Mouse (Mus musculus) heart, embryonic 15.5 days (tissue): ENCODE measurements around the gene Ank. TPM values are rescaled to one million over a fixed set of nuclear protein-coding genes. Genes with fewer than 3 reads are reported as not detected.

Experiments
- ATAC-seq: fragments of 200-750 bp; cut with Nextera tagmentation; replicated peaks from 2 replicates; pipeline ENCODE4 v1.8.0; 2017; ENCODE audit warnings: low read depth, moderate TSS enrichment; ENCODE audit not compliant: insufficient number of reproducible peaks, insufficient read depth, low FRiP score
- H3K27ac ChIP-seq: fragments of 300-500 bp; sonication (generic); 2 replicates; pipeline ENCODE4 v1.5.1; 2015; ENCODE audit warnings: mild to moderate bottlenecking, inconsistent platforms
- H3K27me3 ChIP-seq: fragments of 300-500 bp; sonication (generic); 2 replicates; pipeline ENCODE4 v1.6.1; 2015; ENCODE audit warnings: inconsistent platforms
- H3K36me3 ChIP-seq: fragments of 300-500 bp; sonication (generic); 2 replicates; pipeline ENCODE4 v1.6.1; 2015; ENCODE audit warnings: mild to moderate bottlenecking, inconsistent platforms
- H3K4me1 ChIP-seq: fragments of 300-500 bp; sonication (generic); replicated peaks from 2 replicates; pipeline ENCODE4 v1.6.1; 2015; ENCODE audit warnings: inconsistent platforms
- H3K4me2 ChIP-seq: fragments of 300-500 bp; sonication (generic); 2 replicates; pipeline ENCODE4 v1.6.1; 2015; ENCODE audit warnings: inconsistent platforms, mild to moderate bottlenecking, moderate library complexity
- H3K4me3 ChIP-seq: fragments of 300-500 bp; sonication (generic); 2 replicates; pipeline ENCODE4 v1.5.1; 2015; ENCODE audit warnings: mild to moderate bottlenecking, inconsistent platforms
- H3K9ac ChIP-seq: fragments of 300-500 bp; sonication (generic); 2 replicates; pipeline ENCODE4 v1.6.1; 2015; ENCODE audit warnings: mild to moderate bottlenecking, inconsistent platforms
- H3K9me3 ChIP-seq: fragments of 300-500 bp; sonication (generic); replicated peaks from 2 replicates; pipeline ENCODE4 v1.6.1; 2016; ENCODE audit warnings: inconsistent platforms
- WGBS: fragments of 180-500 bp; shearing (Covaris S2); methylation state at CpG from one replicate; pipeline ENCODE4 v1.1.7; 2015; ENCODE audit warnings: mixed read lengths; 5-methylcytosine and 5-hydroxymethylcytosine counted together
- polyA plus RNA-seq: library from polyadenylated mRNA; unstranded; fragments of >200 nt; fragmentation: Nextera tagmentation; extraction: Ambion mirVana; gene quantifications from 2 replicates; pipeline ENCODE4 v1.2.1, GENCODE M21; 2015

Gene Ank
- polyA plus RNA-seq, 1 experiment from 2014 or later = 10.2 TPM

DNA sequence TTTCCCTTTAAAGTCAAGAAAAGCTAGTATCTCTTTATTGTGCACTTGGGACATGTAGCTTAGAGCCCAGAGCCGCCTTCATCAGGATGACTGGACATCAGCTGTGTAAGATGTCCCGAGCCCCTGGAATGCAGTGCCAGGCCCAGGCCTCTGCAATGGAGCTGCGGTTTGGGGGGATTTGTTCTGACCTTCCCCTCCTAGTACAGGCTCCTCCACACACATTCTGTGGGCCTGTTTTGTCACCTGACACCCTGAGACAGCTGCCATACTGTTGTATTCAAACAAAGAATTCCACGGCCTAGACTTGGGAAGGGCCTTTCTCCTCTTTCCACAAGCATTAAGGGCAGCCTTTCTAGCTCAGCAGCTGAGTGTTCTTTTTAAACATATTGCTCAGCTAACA is 128.5 kb downstream of the Ank start:
- Histone ChIP-seq H3K27me3 (no peaks in the 10 kb centered on the region), H3K9ac (no peak overlapping the region), H3K4me1 (peaks cover 23% of the 10 kb centered on the region), H3K36me3 (peaks cover 28% of the 10 kb centered on the region; the same call in 1 of the 2 replicates), H3K27ac (peak overlapping the region; percentile 72), H3K9me3 (no peaks in the 10 kb centered on the region), H3K4me3 (no peak overlapping the region), H3K4me2 (no peak overlapping the region)
- 37% methylated on average over 4 of the region's 4 CpGs for WGBS
- ATAC-seq = no peak

DNA sequence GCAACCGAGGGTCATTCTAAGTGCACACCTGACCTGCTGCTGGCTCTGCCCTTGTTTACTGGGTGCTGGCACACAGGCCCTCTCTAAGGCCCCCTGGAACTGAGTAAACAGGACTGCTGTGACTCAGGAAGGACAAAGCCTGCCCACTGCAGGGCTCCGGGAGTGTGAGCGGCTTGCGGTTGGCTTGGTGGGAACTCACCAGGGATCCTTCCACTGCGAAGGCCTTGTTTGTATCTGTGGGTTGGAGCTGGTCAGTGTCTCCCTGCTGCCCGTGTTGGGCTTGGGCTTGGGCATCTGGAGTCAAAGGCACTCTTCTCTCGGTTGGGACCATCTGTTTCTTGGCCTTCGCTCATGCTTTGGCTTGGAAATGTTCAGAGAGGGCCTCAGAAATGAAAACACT is 129.1 kb downstream of the Ank start:
- Histone ChIP-seq H3K4me1 (peaks cover 23% of the 10 kb centered on the region), H3K27ac (peak overlapping the region; percentile 72), H3K27me3 (no peaks in the 10 kb centered on the region), H3K4me3 (no peak overlapping the region), H3K9me3 (no peaks in the 10 kb centered on the region), H3K36me3 (peaks cover 26% of the 10 kb centered on the region; the same call in 1 of the 2 replicates), H3K9ac (no peak overlapping the region), H3K4me2 (no peak overlapping the region)
- no peak for ATAC-seq
- 58% methylated on average over 8 of the region's 8 CpGs for WGBS

DNA sequence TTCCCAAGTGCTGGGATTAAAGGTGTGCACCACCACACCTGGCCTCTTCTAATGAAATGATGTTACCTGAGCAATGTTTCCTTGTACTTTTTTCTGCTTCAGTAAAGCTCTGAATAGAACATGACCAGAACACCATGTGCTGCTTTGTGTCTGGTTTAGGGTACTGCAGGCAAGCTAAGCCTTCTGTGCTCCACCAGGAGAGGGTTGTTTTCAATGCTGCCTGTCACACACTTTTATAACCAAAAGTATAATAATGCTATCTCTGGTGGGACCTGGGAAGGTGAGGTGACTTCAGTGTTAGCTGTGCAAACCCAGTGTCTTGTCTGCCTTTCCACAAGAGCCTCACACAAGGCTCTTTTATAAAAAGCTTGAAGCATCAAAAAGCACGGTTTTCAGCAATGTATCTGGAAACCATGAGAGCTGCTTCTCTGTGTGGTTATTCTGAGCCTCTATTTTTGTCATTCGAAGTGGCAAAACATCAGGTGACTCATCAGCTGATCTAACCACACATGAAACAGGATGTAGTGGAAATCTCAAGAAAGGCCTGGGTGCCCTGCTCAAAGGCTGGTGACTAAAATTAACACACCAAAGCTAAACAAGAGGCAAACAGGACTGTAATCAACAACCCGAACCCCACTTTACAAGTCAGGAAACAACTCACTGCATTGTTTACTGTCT is 130.1 kb downstream of the Ank start:
- Histone ChIP-seq H3K9me3 (no peaks in the 10 kb centered on the region), H3K4me2 (no peak overlapping the region), H3K27me3 (no peaks in the 10 kb centered on the region), H3K9ac (no peak overlapping the region), H3K4me1 (peaks cover 23% of the 10 kb centered on the region), H3K27ac (peak overlapping the region; percentile 72), H3K36me3 (peaks cover 25% of the 10 kb centered on the region; the same call in 1 of the 2 replicates), H3K4me3 (no peak overlapping the region)
- 31% methylated on average over 3 of the region's 3 CpGs for WGBS
- no peak for ATAC-seq

DNA sequence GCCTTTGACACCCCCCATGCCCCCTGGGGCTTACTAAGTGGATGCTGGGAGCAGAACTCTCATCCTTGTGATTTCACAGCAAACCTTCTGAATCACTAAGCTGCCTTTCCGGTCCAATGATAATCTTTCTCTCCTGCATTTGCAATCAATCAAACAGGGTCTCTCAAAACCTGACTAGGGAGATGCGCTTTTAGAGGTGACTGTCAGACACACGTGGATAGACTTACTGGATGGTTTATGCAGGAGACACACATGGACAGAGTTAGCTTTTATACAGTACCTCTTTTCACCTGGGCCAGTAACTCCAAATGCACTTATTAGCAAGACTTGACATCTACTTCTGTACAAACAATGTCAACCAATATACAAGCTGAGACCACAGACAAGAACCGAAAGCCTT is 131.0 kb downstream of the Ank start:
- Histone ChIP-seq H3K4me2 (no peak overlapping the region), H3K4me3 (no peak overlapping the region), H3K27me3 (no peaks in the 10 kb centered on the region), H3K36me3 (peaks cover 21% of the 10 kb centered on the region; the same call in 1 of the 2 replicates), H3K4me1 (peaks cover 23% of the 10 kb centered on the region), H3K9ac (no peak overlapping the region), H3K9me3 (no peaks in the 10 kb centered on the region), H3K27ac (peak overlapping the region; percentile 72)
- no peak for ATAC-seq
- 83% methylated on average over 4 of the region's 4 CpGs for WGBS

DNA sequence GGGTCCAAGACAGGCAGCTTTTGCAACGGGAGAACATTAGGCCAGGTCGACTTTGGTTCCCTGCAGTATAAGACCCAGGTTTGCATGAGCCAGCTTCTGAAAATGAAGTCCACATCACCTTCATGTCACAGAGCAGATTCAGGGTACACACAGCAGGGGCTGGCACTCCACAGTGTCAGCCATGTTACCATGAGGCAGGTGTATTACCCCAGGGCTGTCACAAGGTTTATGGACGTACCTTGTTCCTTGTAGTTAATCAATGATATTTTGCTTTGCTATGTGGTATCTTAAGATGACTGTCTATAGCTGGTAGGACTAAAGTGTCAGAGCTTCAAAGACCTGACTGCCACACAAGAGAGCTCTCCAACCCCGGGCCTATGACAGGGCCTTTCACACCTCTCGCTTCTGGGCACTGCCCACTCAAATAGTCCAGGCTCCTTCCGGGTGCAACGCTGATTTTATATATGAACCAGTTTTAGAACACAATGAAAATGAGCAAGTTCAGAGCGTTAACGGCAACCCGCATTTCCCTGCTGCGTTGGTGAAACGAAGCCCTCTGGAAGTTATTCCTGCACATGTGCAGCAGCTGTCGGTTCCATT is 132.4 kb downstream of the Ank start:
- Histone ChIP-seq H3K9ac (no peak overlapping the region), H3K4me1 (peaks cover 23% of the 10 kb centered on the region), H3K27me3 (no peaks in the 10 kb centered on the region), H3K4me2 (no peak overlapping the region), H3K27ac (no peak overlapping the region), H3K9me3 (no peaks in the 10 kb centered on the region), H3K4me3 (no peak overlapping the region), H3K36me3 (peaks cover 17% of the 10 kb centered on the region; the same call in 1 of the 2 replicates)
- ATAC-seq = no peak
- 86% methylated on average over 13 of the region's 13 CpGs for WGBS

DNA sequence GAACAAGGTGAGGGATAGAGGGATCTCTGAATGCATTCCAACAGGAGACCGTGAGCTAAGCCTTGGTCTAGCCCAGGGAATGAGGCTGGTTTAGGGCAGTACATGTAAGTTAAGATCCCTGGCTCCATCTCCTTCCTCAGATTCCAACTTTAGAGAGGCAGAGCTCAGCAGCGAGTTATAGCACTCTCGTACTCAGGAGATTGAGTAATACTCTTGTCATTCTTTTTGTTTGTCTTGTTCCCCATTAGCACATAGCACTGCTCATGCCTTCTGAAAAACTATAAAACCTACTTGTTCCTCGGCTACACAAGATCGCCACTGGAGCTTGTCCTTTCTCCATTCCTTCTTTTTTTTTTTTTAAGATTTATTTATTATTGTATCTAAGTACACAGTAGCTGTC is 134.0 kb downstream of the Ank start:
- ATAC-seq = no peak

DNA sequence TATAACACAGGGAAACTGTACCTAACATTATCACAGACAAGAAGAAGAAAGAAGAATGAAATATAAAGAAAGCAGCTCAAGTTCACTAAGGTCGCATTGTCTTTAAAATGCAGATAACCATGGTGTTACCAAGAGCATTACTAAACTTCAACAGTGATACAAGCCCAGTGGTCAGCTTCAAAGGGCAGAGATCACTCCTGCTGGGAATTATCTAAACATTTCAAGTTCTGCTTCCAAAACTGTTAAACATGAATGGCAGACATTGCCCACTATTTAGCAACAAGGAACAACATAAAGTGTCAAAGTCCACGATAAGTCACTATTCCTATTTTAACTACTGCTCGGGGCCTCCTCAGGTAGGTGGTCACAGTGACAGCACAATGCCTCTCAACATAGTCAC is 138.1 kb downstream of the Ank start:
- H3K9me3 ChIP-seq = no peaks in the 10 kb centered on the region
- no peak for ATAC-seq
- H3K4me1 ChIP-seq = no peaks in the 10 kb centered on the region

More for the DNA sequence above, 134.0 kb downstream of the Ank start:
- no peaks in the 10 kb centered on the region for H3K9me3 ChIP-seq
- peaks cover 16% of the 10 kb centered on the region for H3K4me1 ChIP-seq
- H3K9ac ChIP-seq = no peak overlapping the region
- WGBS = 88% methylated on average over 5 of the region's 5 CpGs
- no peak overlapping the region for H3K27ac ChIP-seq
- H3K27me3 ChIP-seq = no peaks in the 10 kb centered on the region
- no peak overlapping the region for H3K4me2 ChIP-seq
- H3K4me3 ChIP-seq = no peak overlapping the region
- H3K36me3 ChIP-seq = peaks cover 18% of the 10 kb centered on the region; the same call in 1 of the 2 replicates

DNA sequence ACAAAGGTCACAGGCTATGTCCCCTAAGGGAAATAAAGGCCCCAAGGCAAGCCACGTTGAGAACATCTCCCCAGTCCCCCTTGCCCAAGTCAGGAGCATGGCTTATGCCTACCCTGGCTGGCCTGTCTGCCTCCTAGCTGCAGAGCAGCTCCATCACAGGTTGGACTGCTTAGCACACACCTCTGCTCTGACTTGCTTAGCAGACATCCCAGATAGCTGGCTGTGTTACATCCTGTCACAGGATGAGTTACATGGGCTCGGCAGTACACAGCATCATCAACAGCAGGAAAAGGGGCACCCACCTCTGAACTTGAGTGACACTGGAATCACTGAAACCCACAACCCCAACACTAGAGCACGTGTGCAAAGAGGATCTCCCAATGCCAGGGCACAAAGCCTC is 138.8 kb downstream of the Ank start:
- Histone ChIP-seq H3K4me1 (no peaks in the 10 kb centered on the region), H3K27ac (no peak overlapping the region), H3K36me3 (peaks cover 46% of the 10 kb centered on the region), H3K9me3 (no peaks in the 10 kb centered on the region), H3K27me3 (no peaks in the 10 kb centered on the region), H3K9ac (no peak overlapping the region), H3K4me2 (no peak overlapping the region), H3K4me3 (no peak overlapping the region)
- WGBS = 65% methylated on average over 3 of the region's 3 CpGs
- ATAC-seq = no peak

More for the DNA sequence above, 138.1 kb downstream of the Ank start:
- Histone ChIP-seq H3K9ac (no peak overlapping the region), H3K27me3 (no peaks in the 10 kb centered on the region), H3K27ac (no peak overlapping the region), H3K4me2 (no peak overlapping the region), H3K4me3 (no peak overlapping the region), H3K36me3 (peaks cover 46% of the 10 kb centered on the region)
- 76% methylated on average over 3 of the region's 3 CpGs for WGBS

DNA sequence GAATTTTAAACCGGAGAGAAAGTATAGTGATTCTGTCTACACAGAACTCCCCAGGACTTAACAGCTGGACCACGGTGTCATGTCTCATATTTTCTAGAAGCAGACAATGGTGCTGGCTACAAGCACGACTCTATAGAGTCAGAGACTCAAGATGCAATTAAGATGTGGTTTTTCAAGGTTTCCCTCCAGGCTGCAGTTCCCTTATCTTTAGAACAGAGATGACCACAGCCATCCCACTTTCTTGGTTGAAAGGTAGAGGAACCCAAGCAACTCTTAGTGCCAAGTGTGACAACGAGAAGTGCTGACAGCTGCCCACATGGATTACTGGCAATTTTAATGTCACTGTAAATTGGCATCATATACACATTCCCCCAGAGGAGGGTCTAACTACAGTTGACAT is 143.1 kb downstream of the Ank start:
- Histone ChIP-seq H3K36me3 (peaks cover 56% of the 10 kb centered on the region), H3K27ac (no peak overlapping the region)
- WGBS = 72% methylated on average over 4 of the region's 4 CpGs

DNA sequence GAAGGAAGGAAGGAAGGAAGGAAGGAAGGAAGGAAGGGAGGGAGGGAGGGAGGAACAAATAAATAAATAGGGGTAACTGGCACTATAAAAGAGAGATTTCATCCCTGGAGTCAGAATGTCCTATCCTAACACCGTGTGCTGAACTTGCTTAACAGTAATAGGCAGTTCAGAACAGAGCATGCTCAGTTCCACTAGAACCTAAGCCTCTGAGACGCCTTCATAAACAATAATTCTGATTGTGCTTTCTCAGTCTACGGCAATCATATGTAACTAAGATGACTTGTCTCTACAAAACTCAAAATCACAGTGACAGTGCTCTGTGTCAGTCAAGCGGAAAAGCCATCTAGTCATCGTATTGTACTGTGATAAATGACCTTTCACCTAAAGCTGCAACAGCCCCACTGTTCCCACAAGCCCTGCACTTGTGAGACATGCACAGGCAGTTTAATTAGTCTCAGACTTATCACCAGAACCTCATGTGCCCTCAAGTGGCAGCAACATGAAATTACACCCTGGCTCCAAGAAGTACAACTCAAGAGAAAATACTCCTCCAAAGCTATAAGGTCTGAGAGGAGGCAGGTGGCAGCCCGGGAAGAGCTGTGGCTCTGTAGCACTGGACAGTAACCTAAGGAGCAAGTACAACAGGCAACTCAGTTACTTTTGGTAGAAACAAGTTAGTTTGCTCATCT is 146.2 kb downstream of the Ank start:
- no peaks in the 10 kb centered on the region for H3K27me3 ChIP-seq
- ATAC-seq = peak; percentile 44; the same call in 1 of the 2 replicates
- no peak overlapping the region for H3K4me2 ChIP-seq
- H3K27ac ChIP-seq = no peak overlapping the region
- H3K4me1 ChIP-seq = peaks cover 6% of the 10 kb centered on the region
- H3K9me3 ChIP-seq = no peaks in the 10 kb centered on the region
- H3K36me3 ChIP-seq = peaks cover 46% of the 10 kb centered on the region
- no peak overlapping the region for H3K4me3 ChIP-seq
- WGBS = 50% methylated on average over 6 of the region's 6 CpGs
- no peak overlapping the region for H3K9ac ChIP-seq

More for the DNA sequence above, 143.1 kb downstream of the Ank start:
- Histone ChIP-seq H3K9ac (no peak overlapping the region), H3K4me2 (no peak overlapping the region), H3K4me1 (peaks cover 3% of the 10 kb centered on the region), H3K9me3 (no peaks in the 10 kb centered on the region), H3K4me3 (no peak overlapping the region), H3K27me3 (no peaks in the 10 kb centered on the region)
- ATAC-seq = no peak

DNA sequence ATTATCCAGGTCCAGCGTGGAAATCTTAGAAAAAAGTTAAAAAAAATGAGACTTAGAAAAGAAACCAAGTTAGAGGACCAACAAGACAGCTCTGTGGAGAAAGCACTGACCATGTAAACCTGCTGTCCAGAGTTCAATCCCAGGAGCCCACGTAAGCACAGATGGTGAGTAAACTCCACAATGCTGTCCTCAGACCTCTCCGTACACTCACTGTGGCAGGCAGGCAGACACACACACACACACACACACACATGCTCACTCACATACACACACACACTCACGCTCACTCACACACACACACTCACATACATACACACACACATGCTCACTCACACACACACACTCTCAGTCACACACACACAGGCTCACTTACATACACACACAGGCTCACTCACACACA is 146.8 kb downstream of the Ank start:
- no peak overlapping the region for H3K4me3 ChIP-seq
- peaks cover 6% of the 10 kb centered on the region for H3K4me1 ChIP-seq
- no peak overlapping the region for H3K27ac ChIP-seq
- no peak overlapping the region for H3K9ac ChIP-seq
- WGBS = 85% methylated on average over 4 of the region's 4 CpGs
- ATAC-seq = no peak
- no peaks in the 10 kb centered on the region for H3K27me3 ChIP-seq
- no peak overlapping the region for H3K4me2 ChIP-seq
- H3K36me3 ChIP-seq = peaks cover 42% of the 10 kb centered on the region
- no peaks in the 10 kb centered on the region for H3K9me3 ChIP-seq
